Mouse (Mus musculus) heart, embryonic 11.5 days (tissue): Measurements from ENCODE around the gene Lrrc18. TPM values are rescaled to one million over a fixed set of nuclear protein-coding genes. Genes with fewer than 3 reads are reported as not detected.

ENCODE experiments used
- ATAC-seq: fragments of 200-750 bp; cut with Nextera tagmentation; replicated peaks from 2 replicates; pipeline ENCODE4 v1.8.0; 2017; ENCODE audit warnings: moderate library complexity; ENCODE audit not compliant: insufficient number of reproducible peaks, low FRiP score, low TSS enrichment
- H3K27ac ChIP-seq: fragments of 300-500 bp; sonication (generic); 2 replicates; pipeline ENCODE4 v1.5.1; 2014; ENCODE audit warnings: mild to moderate bottlenecking, low read depth, low read length
- H3K27me3 ChIP-seq: fragments of 300-500 bp; sonication (generic); 2 replicates; pipeline ENCODE4 v1.6.1; 2014; ENCODE audit warnings: mild to moderate bottlenecking, low read length, mixed read lengths; ENCODE audit not compliant: control insufficient read depth, insufficient read depth
- H3K36me3 ChIP-seq: fragments of 300-500 bp; sonication (generic); 2 replicates; pipeline ENCODE4 v1.6.1; 2014; ENCODE audit warnings: mild to moderate bottlenecking, low read length, moderate library complexity, mixed read lengths; ENCODE audit not compliant: control insufficient read depth, insufficient read depth
- H3K4me1 ChIP-seq: fragments of 300-500 bp; sonication (generic); 2 replicates; pipeline ENCODE4 v1.6.1; 2014; ENCODE audit warnings: low read length; ENCODE audit not compliant: control insufficient read depth, insufficient read depth
- H3K4me2 ChIP-seq: fragments of 300-500 bp; sonication (generic); 2 replicates; pipeline ENCODE4 v1.6.1; 2014; ENCODE audit warnings: mild to moderate bottlenecking, moderate library complexity
- H3K4me3 ChIP-seq: fragments of 300-500 bp; sonication (generic); 2 replicates; pipeline ENCODE4 v1.5.1; 2014; ENCODE audit warnings: low read depth, low read length
- H3K9ac ChIP-seq: fragments of 300-500 bp; sonication (generic); 2 replicates; pipeline ENCODE4 v1.6.1; 2014; ENCODE audit warnings: mild to moderate bottlenecking, low read depth, low read length, moderate library complexity
- H3K9me3 ChIP-seq: fragments of 300-500 bp; sonication (generic); replicated peaks from 2 replicates; pipeline ENCODE4 v1.6.1; 2016; ENCODE audit warnings: low read length; ENCODE audit not compliant: control insufficient read depth
- WGBS: fragments of 180-500 bp; shearing (Covaris S2); extraction: QIAGEN DNeasy Blood & Tissue Kit; methylation state at CpG from one replicate; pipeline ENCODE4 v1.1.7; 2014; ENCODE audit not compliant: insufficient replicate concordance; 5-methylcytosine and 5-hydroxymethylcytosine counted together
- polyA plus RNA-seq: library from polyadenylated mRNA; unstranded; fragments of >200 nt; fragmentation: Nextera tagmentation; extraction: Ambion mirVana; gene quantifications from 2 replicates; pipeline ENCODE4 v1.2.1, GENCODE M21; 2014

Lrrc18 gene
- polyA plus RNA-seq, 1 experiment from 2014 or later: 0.39 TPM

DNA sequence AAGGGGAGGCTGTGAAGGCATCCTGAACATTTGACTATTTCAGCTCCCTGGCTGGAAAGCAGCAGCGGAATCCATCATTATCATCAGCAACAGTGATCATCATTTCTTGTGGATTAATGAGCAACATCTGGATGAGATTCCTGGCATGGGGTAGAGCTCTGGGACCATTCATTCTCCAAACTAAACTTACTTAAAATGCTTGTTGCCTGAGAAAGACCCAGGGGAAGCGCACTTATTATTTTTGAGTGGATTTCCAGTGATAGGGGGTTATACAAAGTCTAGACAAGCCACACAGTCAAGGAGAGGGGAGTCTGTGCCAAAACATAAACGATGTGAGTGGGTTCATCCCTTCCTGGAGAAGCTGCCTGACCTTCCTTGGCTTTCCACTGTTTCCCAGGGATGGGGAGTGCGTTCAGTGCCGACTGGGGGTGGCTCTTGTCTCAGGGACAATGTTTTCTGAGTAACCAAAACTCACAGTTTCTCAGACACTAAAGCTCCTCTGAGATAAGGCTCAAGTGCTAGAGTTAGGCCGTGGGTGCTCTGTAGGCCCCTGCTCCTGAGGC is 6.9 kb upstream of the Lrrc18 start:
- Histone ChIP-seq H3K4me1 (peaks cover 5% of the 10 kb centered on the region), H3K27ac (no peak overlapping the region), H3K9ac (no peak overlapping the region), H3K4me2 (no peak overlapping the region), H3K36me3 (no peaks in the 10 kb centered on the region), H3K9me3 (no peaks in the 10 kb centered on the region), H3K27me3 (no peaks in the 10 kb centered on the region), H3K4me3 (no peak overlapping the region)
- ATAC-seq: no peak
- WGBS: 37% methylated on average over 6 of the region's 6 CpGs

DNA sequence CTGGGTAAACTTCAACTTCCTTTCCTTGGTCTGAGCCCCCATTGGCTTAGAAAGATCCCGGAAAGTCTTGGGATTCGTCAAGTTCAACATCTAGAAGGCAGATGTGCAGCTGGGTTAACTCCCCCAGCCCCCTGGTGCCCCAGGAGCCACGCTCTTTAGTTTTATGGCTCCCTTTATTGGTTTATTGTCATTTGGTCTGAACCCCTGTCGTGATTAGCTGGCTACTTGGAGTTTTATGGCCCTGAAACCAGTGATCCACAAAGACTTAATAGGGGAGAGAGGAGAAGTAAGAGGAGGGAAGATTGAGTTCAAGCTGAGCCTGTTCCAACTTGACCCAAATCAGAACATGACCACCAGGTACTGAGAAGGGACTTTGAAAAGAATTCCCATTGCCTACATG is 4.5 kb upstream of the Lrrc18 start:
- no peaks in the 10 kb centered on the region for H3K9me3 ChIP-seq
- no peak overlapping the region for H3K27ac ChIP-seq
- 67% methylated on average over 4 of the region's 4 CpGs for WGBS
- H3K4me1 ChIP-seq: peaks cover 5% of the 10 kb centered on the region
- H3K27me3 ChIP-seq: no peaks in the 10 kb centered on the region
- H3K9ac ChIP-seq: no peak overlapping the region
- no peak overlapping the region for H3K4me2 ChIP-seq
- no peak for ATAC-seq
- H3K36me3 ChIP-seq: no peaks in the 10 kb centered on the region
- H3K4me3 ChIP-seq: no peak overlapping the region

DNA sequence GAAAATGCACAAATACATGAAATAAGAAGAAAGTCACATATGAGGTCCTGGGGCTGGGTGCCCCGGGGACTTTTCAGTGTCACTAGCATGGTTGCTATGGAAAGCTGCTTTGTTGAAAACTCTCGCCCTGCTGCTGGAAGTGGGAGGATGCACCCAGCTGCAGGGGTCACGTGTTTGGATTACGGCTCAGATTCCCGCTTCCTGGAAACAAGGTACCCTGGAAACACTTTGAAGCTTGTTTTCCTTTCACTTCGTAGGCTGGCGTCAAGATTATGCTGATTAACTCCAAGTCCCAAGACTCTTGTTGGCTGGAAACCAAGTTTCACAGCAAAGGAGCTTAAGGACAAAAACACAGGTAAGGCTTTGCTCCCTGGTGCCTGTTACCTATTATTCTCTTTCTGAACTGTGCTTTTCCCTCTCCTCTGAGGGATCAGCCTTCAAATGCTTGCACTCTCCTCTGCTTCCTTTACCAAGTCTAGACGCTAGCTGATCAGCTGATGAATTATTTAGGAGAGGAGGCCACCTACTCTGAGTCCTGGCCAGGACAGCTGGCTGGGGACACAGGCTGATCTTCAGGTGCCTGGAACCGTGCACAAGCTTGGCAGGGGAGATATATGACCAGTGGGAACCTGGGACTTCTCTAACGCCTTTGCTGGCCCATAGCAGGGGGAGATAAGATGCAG is 3.9 kb downstream of the Lrrc18 start:
- no peak for ATAC-seq
- Histone ChIP-seq H3K9me3 (no peaks in the 10 kb centered on the region), H3K27ac (0 out of 2 replicates have a peak overlapping the region, but pooled peaks have one; percentile 22), H3K4me3 (peak overlapping the region; percentile 23; the same call in 1 of the 2 replicates), H3K36me3 (no peaks in the 10 kb centered on the region), H3K4me1 (peaks cover 13% of the 10 kb centered on the region), H3K9ac (0 out of 2 replicates have a peak overlapping the region, but pooled peaks have one; percentile 22), H3K27me3 (no peaks in the 10 kb centered on the region), H3K4me2 (peak overlapping the region; percentile 54)
- 5% methylated on average over 10 of the region's 10 CpGs for WGBS

DNA sequence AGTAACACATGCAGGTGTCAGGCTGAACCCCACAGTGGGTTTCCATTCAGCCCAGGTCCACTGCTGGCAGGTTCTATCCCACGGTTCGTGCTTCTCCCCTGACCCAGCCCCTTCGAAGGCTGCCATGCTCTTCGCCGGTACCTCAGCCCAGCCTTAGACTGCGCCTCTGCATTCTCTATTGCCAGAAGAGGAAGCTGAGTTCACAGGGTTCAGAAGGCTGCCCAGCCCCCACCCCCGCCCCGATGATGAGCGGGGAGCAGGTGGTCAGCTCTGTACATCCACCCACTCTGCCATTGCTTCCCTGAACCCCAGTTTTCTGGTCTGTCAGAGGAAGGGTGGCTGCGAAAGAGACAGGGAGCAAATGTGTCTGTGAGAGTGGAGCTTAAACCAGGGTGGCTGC is 8.3 kb downstream of the Lrrc18 start:
- Histone ChIP-seq H3K9ac (no peak overlapping the region), H3K4me1 (peaks cover 13% of the 10 kb centered on the region), H3K4me3 (no peak overlapping the region), H3K9me3 (no peaks in the 10 kb centered on the region), H3K4me2 (no peak overlapping the region), H3K36me3 (no peaks in the 10 kb centered on the region), H3K27me3 (no peaks in the 10 kb centered on the region), H3K27ac (no peak overlapping the region)
- 45% methylated on average over 10 of the region's 10 CpGs for WGBS
- ATAC-seq: no peak

DNA sequence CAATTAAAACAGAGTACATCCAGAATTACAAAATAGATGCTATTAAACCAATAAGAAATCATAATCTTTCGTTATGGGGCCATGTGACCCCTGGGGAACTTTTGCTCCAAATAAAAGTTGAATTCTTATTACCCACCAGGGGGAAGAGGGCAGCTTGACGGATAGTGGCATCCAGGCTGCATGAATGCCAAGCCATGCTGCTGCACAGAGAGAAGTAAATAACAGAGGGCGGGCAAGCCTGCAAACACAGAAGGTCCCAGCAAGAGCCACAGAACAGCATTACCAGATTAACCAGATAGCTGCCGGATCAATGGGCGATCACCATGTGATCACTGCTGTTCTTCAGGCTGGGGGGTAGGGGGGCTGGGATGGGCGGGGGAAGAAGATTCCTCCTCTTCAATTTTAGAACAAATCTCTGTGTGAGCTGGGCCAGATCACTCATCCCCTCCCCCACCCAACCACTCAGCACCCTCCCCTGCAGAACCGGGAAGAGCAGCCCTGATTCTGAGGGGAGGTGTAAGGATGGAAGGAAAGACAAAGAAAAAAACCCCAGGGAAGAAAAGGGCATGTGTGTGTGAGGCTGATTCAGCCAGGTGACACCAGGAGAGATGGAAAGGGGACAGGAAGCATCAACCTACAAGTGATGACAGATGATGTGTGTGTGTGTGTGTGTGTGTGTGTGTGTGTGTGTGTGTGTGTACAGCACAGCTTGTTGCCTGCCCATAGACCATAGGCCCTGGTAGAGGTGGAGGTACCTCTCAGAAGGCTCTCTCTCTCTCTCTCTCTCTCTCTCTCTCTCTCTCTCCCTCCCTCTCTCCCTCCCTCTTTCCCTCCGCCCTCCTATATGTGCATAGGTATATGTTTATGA is 9.2 kb downstream of the Lrrc18 start:
- Histone ChIP-seq H3K9ac (no peak overlapping the region), H3K4me3 (no peak overlapping the region), H3K9me3 (0 out of 2 replicates have a peak, but pooled peaks cover 3% of the 10 kb centered on the region), H3K27ac (no peak overlapping the region), H3K36me3 (no peaks in the 10 kb centered on the region), H3K4me2 (no peak overlapping the region), H3K27me3 (no peaks in the 10 kb centered on the region), H3K4me1 (peaks cover 7% of the 10 kb centered on the region; the same call in 1 of the 2 replicates)
- 44% methylated on average over 8 of the region's 8 CpGs for WGBS
- ATAC-seq: no peak

DNA sequence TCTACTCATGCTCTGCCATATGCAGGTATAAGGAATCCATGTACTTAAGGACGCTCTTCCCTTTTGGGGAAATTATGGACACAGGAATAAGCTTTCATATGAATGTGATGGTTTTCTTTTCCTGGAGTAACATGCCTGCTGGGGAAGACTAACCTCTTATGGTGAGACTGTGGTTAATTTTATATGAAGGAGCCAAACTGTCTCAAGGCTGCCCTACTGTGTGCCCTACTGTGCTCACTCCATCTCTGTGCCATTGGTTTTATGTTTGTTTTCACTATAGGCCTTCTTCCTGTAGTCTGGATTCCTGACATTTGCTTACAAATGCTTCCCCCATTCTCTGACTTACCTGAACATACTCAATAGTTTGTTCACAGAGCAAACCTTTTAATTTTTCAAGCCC is 13.9 kb downstream of the Lrrc18 start:
- H3K9ac ChIP-seq: no peak overlapping the region
- ATAC-seq: no peak
- 0 out of 2 replicates have a peak, but pooled peaks cover 2% of the 10 kb centered on the region for H3K4me1 ChIP-seq
- H3K27ac ChIP-seq: no peak overlapping the region
- H3K4me2 ChIP-seq: no peak overlapping the region
- 97% methylated on average over 1 of the region's 1 CpGs for WGBS
- H3K27me3 ChIP-seq: no peaks in the 10 kb centered on the region
- H3K9me3 ChIP-seq: 0 out of 2 replicates have a peak, but pooled peaks cover 3% of the 10 kb centered on the region
- no peaks in the 10 kb centered on the region for H3K36me3 ChIP-seq
- no peak overlapping the region for H3K4me3 ChIP-seq

DNA sequence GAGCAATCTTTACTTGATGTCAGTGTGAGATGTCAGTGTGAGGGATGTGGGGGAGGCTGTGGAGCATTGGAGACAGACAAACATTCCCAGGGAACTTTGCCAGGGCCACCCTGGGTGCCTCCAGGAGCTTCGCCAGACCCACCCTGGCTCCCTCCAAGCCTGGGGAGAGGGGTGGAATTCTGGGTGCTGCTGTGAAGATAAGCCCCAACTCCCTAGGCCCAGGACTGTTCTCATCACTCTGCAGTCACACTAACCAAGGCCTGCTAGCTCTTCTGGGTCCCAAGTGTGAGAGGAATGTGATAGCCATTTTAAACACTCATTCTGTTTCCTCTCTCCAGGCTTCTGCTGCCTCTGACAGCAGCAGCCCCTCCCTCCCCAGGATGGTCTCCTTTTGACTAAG is 16.5 kb downstream of the Lrrc18 start:
- Histone ChIP-seq H3K4me3 (no peak overlapping the region), H3K4me1 (0 out of 2 replicates have a peak, but pooled peaks cover 2% of the 10 kb centered on the region), H3K9me3 (0 out of 2 replicates have a peak, but pooled peaks cover 3% of the 10 kb centered on the region), H3K36me3 (no peaks in the 10 kb centered on the region), H3K27me3 (no peaks in the 10 kb centered on the region), H3K9ac (no peak overlapping the region), H3K27ac (no peak overlapping the region), H3K4me2 (no peak overlapping the region)
- ATAC-seq: no peak
- 45% methylated on average over 1 of the region's 1 CpGs for WGBS

DNA sequence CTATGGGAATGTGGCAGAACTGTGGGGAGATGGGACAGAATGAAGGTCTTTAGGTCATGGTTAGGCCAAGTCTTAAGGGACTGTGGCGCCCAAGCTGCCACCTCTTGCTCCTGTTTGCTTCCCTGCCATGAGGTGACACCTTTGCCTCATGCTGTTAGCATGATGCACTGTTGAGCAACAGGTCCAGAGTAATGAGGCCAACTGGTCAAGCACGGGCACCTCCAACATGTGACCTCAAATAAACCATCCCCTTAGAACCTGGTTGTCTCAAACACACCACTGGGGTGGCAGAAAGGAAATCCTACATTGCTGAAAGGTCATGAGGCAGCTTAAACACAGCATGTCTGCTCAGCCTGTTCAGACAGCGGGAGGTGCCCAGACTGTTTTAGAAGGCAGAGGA is 27.9 kb downstream of the Lrrc18 start:
- Histone ChIP-seq H3K27me3 (no peaks in the 10 kb centered on the region), H3K9ac (no peak overlapping the region), H3K4me2 (no peak overlapping the region), H3K9me3 (no peaks in the 10 kb centered on the region), H3K4me3 (no peak overlapping the region), H3K27ac (no peak overlapping the region), H3K36me3 (no peaks in the 10 kb centered on the region), H3K4me1 (peaks cover 4% of the 10 kb centered on the region)
- WGBS: 73% methylated on average over 3 of the region's 3 CpGs
- no peak for ATAC-seq
